Mouse (Mus musculus) spleen, postnatal 14 days (tissue): Measurements from ENCODE around the gene Wdr83os.
"Not testable (repeated sequence)": the region's sequence is repeated elsewhere in the genome, so short reads cannot be mapped to it uniquely, and the experiment has no call there.

ENCODE experiments used
- DNase-seq, 2 experiments: peaks; one replicate each; pipeline ENCODE4 v3.0.0; 2021 to 2022; ENCODE audit warnings: low spot score in 2 of 2

The Wdr83os gene

DNA sequence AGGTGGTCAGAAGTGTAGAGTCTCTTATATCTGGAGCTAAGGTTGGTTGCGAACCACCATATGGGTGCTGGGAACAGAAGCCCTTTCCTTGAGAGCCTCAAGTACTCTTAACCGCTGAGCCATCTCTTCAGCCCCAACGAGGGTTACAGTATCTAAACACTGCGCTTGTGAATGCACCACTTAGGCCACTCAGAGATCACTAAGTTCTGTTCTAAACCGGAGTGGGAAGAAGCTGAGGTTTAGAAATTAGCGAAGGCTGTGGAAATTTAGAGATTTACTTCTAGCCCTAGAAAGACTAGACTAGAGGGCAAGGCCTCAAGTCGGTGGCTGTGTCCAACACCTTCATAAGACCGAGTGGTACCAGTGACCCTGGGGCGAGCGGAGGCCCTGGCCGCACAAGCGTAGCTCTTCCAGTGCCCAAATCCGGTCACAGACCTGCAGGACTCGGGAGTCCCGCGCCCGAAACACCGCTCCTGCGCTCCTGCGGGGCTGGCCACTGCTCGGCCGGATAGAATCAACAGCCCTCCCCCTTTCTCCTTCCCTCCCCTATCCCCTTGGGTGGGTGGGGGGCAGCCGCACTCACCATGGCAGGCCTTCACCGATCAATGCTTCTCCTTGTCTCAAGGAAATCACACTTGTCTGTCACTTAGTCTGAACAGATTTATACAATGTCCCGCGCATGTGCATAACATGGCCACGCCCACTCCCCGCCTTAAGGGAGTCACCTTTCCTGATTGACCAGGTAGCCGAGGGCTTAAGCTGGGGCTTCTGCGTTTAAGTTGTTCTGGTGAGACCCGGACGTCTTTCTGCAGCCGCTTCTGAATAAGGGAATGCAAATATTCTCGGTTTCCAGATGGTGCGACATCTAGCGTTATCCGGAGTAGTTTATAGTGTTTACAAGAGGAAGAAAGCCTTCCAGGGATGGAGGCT, 38.8 kb downstream of the Wdr83os start:
- DNase-seq, result peak in 1 of 2 experiments; percentile 14

DNA sequence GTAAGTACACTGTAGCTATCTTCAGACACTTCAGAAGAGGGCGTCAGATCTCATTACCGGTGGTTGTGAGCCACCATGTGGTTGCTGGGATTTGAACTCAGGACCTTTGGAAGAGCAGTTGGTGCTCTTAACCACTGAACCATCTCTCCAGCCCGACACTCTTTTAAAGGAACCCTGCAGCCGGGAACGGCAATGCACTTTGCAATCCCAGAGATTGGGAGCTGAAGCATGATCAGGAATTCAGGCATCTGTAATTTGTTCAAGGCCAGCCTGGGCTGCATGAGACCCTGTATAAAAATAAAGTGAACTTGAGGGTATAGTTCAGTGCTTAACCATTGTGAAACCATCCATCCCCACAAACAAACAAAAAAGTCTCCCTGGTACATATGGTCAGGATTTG, 39.7 kb downstream of the Wdr83os start:
- not testable (repeated sequence) for DNase-seq

DNA sequence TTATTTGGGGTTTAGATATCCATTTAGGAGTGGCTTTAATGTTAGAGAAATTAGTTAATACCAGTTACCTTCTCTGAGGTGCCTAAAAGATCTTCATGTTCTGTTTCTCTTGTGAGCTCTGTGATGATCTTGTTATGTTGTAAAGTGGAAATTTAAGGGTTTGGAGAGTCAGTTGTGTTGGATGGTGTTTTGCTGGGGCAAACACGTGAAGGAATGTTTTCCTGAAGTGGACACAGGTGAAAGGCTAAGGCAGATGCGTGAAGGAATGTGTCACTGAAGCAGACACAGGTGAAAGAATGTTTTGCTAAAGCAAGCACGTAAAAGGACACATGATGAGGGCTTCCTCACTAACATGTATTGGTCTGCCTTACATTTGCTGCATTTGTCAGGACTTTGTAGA, 42.5 kb downstream of the Wdr83os start, which contains the start of gene Zfp791:
Gene Zfp791 (minus strand): TSS at position 101 of the 400 bp plus-strand sequence.
- DNase-seq, result no peak

DNA sequence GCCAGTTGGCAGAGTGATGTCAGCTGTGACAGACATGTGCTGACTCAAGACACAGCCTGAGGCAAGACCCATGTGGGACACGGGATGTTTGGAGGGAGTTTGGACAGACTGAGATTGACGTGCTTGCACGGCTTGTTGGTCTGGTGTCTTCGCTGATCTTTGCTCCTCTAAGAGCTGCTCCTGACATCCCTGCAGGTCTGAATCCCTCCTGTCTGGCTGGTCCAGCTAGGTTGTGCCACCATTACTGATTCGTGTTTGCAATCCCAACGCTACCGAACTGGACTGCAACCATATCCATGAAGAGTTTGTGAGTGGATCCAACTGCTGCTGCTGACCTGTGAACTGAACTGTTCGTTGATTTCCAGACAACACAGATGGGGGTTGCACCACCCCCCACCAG, 43.2 kb downstream of the Wdr83os start:
- no peak for DNase-seq
